ENCODE assay signal across 8 mouse cellular contexts in genomic region chr5:37824461-37824795, GRCm38 (mm10). TPM values are rescaled to one million over a fixed set of nuclear protein-coding genes. Genes with fewer than 3 reads are reported as not detected.
DNase-seq lines count a peak whose midpoint lies in the region; ATAC-seq and TF ChIP-seq lines count a peak whose summit lies in the region.

Gene Msx1, minus strand, starts transcription at chr5:37824583.

- H3K27me3 ChIP-seq in small intestine, adult 2 months (ENCODE audit: control insufficient read depth, insufficient read depth, low read length): peaks cover 87% of the 10 kb centered on the region

- intact Hi-C loops in gastrocnemius, postnatal 36 days (cut with DNase I): no loop called here
- intact Hi-C loops in left cerebral cortex, postnatal 36 days (cut with DNase I): loop anchor here (10.0 kb wide), 1 partner anchor 260 kb away; no protein-coding TSS in a partner anchor

- WGBS in small intestine, adult 2 months: under 1% methylated on average over 37 of the region's 37 CpGs

- peak; percentile 90 for DNase-seq in adrenal gland, postnatal 10 days
- peak; percentile 83 to 87 for DNase-seq in gastrocnemius, postnatal 36 days
- peak; percentile 2 for DNase-seq in induced T-regulatory cell, adult 2 months (ENCODE audit: low read depth)
- peak; percentile 50 to 54 for DNase-seq in left cerebral cortex, postnatal 36 days (ENCODE audit: low spot score in 2 of 2)
- DNase-seq in T-cell, adult 2 months (ENCODE audit: low spot score): no peak

- H3K36me3 ChIP-seq in small intestine, adult 2 months (ENCODE audit: control insufficient read depth, insufficient read depth, low read length): no peaks in the 10 kb centered on the region

- no peaks in the 10 kb centered on the region for H3K4me1 ChIP-seq in cortical plate, adult 2 months (ENCODE audit: control insufficient read depth, insufficient read depth, low read length)
- peaks cover 4% of the 10 kb centered on the region for H3K4me1 ChIP-seq in small intestine, adult 2 months (ENCODE audit: control insufficient read depth, insufficient read depth, insufficient read length, low read length)

- peak within 1 kb of the TSS; percentile 57 for H3K27ac ChIP-seq in cortical plate, adult 2 months (ENCODE audit: insufficient read depth, low read length)
- no peak within 1 kb of the TSS for H3K27ac ChIP-seq in small intestine, adult 2 months (ENCODE audit: insufficient read depth, low read depth, low read length)

- 0 out of 2 replicates have a peak, but pooled peaks have one; percentile 9 for TF ChIP-seq POLR2A in cortical plate, adult 2 months (IDR thresholded peaks at IDR 0.05; ENCODE audit: extremely low read depth, insufficient read depth, low read length)
- TF ChIP-seq POLR2A in small intestine, adult 2 months (IDR thresholded peaks at IDR 0.05; ENCODE audit: low read depth, low read length): 0 out of 2 replicates have a peak, but pooled peaks have one; percentile 26

- peak; percentile 85 for ATAC-seq in megakaryocyte-erythroid progenitor cell, adult 5-6 weeks (replicated peaks; ENCODE audit: low FRiP score, low TSS enrichment, poor library complexity, severe bottlenecking)

- peak within 1 kb of the TSS; percentile 43 for H3K4me3 ChIP-seq in cortical plate, adult 2 months (ENCODE audit: insufficient read depth, low read length)
- peak within 1 kb of the TSS; percentile 64 for H3K4me3 ChIP-seq in small intestine, adult 2 months (ENCODE audit: low read depth, low read length)

- no peak for TF ChIP-seq CTCF in cortical plate, adult 2 months (IDR thresholded peaks at IDR 0.05; ENCODE audit: extremely low read depth, insufficient read depth, low read length)
- no peak for TF ChIP-seq CTCF in small intestine, adult 2 months (IDR thresholded peaks at IDR 0.05; ENCODE audit: extremely low read depth, insufficient read length, insufficient replicate concordance, low read depth, low read length)

RNA-seq across cellular contexts. Expression of gene Msx1, which starts in this region (rescaled TPM):
- 1 to 10 TPM; 1.9 to 2.5 TPM for total RNA-seq in adrenal gland, postnatal 10 days (2021)
- polyA plus RNA-seq in cortical plate, adult 2 months (2012; rRNA removed): 4.5 and 5.5 TPM in 2 replicates
- total RNA-seq in gastrocnemius, postnatal 36 days (2021): 1 to 10 TPM; 1.7 to 2.1 TPM
- total RNA-seq in left cerebral cortex, postnatal 36 days (2021): 1 to 10 TPM; 3.7 to 4.3 TPM
- not detected in 2 replicates for total RNA-seq in megakaryocyte-erythroid progenitor cell, adult 5-6 weeks (2014; fragmentation: Nextera tagmentation)
- total RNA-seq in megakaryocyte-erythroid progenitor cell, adult 5-6 weeks (2017): not detected in 2 replicates
- polyA plus RNA-seq in small intestine, adult 2 months (2012; rRNA removed): 0.88 and 1.2 TPM in 2 replicates

Comparison
In these comparisons a context has a peak if more than half of its experiments do, and no peak if none do; other contexts are left out.
1. Peak in ATAC-seq in megakaryocyte-erythroid progenitor cell, adult 5-6 weeks; RNA of the gene not detected or under 1 TPM.